Mouse (Mus musculus) thymus, adult 2 months (tissue): ENCODE measurements around the gene Gpr160. TPM values are rescaled to one million over a fixed set of nuclear protein-coding genes. Genes with fewer than 3 reads are reported as not detected.

Source experiments
- DNase-seq: peaks from one replicate; pipeline ENCODE4 v3.0.0; 2021
- H3K27ac ChIP-seq: fragments of 200-500 bp; 2 replicates; pipeline ENCODE4 v1.5.1; 2012; ENCODE audit warnings: low read length, control low read depth; ENCODE audit not compliant: control insufficient read depth, insufficient read depth
- H3K27me3 ChIP-seq: fragments of 200-500 bp; 2 replicates; pipeline ENCODE4 v1.6.1; 2012; ENCODE audit warnings: mild to moderate bottlenecking, low read length, moderate library complexity, mixed read lengths; ENCODE audit not compliant: control insufficient read depth, insufficient read depth
- H3K36me3 ChIP-seq: fragments of 200-500 bp; 2 replicates; pipeline ENCODE4 v1.6.1; 2012; ENCODE audit warnings: mild to moderate bottlenecking, low read length, moderate library complexity; ENCODE audit not compliant: control insufficient read depth, insufficient read depth
- H3K4me1 ChIP-seq: fragments of 200-500 bp; replicated peaks from 2 replicates; pipeline ENCODE4 v1.6.1; 2012; ENCODE audit warnings: low read length; ENCODE audit not compliant: control insufficient read depth, insufficient read depth
- H3K4me3 ChIP-seq: fragments of 200-500 bp; 2 replicates; pipeline ENCODE4 v1.5.1; 2012; ENCODE audit warnings: mild to moderate bottlenecking, low read length, control low read depth, moderate library complexity; ENCODE audit not compliant: control insufficient read depth, insufficient read depth
- CTCF ChIP-seq: fragments of 200-500 bp; IDR thresholded peaks from 2 replicates; pipeline ENCODE4 v1.5.1; 2012; ENCODE audit warnings: mild to moderate bottlenecking, control low read depth, low read length, moderate library complexity, borderline replicate concordance; ENCODE audit not compliant: control insufficient read depth, poor library complexity, insufficient read depth; ENCODE audit errors: extremely low read depth
- POLR2A ChIP-seq: fragments of 200-500 bp; IDR thresholded peaks from 2 replicates; pipeline ENCODE4 v1.6.1; 2012; ENCODE audit warnings: mild to moderate bottlenecking, low read length, control low read depth, moderate library complexity; ENCODE audit not compliant: control insufficient read depth, poor library complexity, insufficient read depth; ENCODE audit errors: extremely low read depth
- WGBS: fragments of 180-500 bp; shearing (Covaris S2); methylation state at CpG from one replicate; pipeline ENCODE4 v1.1.7; 2018; 5-methylcytosine and 5-hydroxymethylcytosine counted together
- polyA plus RNA-seq: library from polyadenylated mRNA; depleted of rRNA; stranded (reverse); fragments of >200 nt; gene quantifications from 2 replicates; pipeline ENCODE4 v1.2.3, GENCODE M21; 2012

Gpr160 gene
- polyA plus RNA-seq, 1 experiment, result 6.1 TPM

DNA sequence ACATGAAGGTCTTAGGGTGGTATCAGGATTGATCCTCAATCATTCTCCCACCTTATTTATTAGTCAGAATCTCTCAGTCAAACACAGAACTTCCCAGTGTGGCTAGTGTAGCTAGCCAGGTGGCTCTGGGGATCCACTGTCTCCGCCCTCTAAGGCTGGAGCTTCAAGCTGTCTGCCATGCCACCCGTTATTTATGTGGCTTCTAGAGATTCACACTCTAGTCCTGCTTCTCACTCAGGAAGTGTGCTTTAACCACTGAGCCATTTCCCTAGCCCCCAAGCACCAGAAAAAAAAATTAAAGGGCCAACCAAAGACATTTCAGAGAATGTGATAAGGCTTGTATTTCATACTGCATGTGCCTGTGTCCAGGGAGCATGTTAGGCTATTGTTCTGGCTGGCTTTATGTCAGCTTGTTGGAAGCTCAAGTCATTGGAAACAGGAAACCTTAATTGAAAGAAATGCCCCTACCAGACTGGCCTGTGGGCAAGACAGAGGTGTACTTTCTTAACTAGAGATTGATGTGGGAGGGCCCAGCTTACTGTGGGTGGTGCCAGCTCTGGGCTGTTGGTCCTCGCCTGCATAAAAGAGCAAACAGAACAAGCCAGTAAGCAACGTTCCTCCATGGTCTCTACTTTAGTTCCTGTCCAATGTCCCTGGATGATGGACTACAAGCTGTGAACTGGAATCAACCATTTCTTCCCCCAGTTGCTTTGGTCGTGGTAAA lies 8.1 kb downstream of the Gpr160 start:
- TF ChIP-seq POLR2A (no peak), CTCF (no peak)
- Histone ChIP-seq H3K4me1 (no peaks in the 10 kb centered on the region; the same call in 1 of the 2 replicates), H3K27ac (no peak overlapping the region), H3K4me3 (no peak overlapping the region), H3K36me3 (no peaks in the 10 kb centered on the region), H3K27me3 (no peaks in the 10 kb centered on the region)
- no peak for DNase-seq
- 11% methylated on average over 5 of the region's 5 CpGs for WGBS

DNA sequence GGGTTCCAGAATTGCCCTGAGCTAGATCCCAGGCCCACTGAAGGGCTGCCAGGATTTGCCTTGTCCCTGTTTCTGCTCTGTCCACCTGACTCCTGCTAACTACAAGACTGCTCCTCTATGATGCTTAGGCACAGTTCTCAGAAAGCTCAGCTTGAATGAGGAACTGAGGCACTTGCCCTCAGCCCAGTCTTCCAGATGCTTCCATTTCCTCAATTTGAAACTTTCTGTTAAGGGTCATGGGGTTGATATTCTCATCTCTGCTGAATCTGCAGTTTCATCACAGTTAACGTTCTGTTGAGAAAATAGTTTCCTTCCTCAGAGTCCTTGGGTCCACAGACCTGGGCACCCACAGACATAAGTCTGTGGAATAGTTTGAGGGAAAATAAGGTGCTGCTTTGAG lies 8.9 kb downstream of the Gpr160 start:
- WGBS, result 34% methylated on average over 1 of the region's 1 CpGs
- no peak overlapping the region for H3K27ac ChIP-seq
- H3K4me1 ChIP-seq, result no peaks in the 10 kb centered on the region; the same call in 1 of the 2 replicates
- no peak overlapping the region for H3K4me3 ChIP-seq
- TF ChIP-seq CTCF, result no peak
- no peak for TF ChIP-seq POLR2A
- DNase-seq, result no peak
- no peaks in the 10 kb centered on the region for H3K36me3 ChIP-seq
- no peaks in the 10 kb centered on the region for H3K27me3 ChIP-seq

GRCm38 (mm10) chr3:30868176-30868575 lies 12.4 kb downstream of the Gpr160 start:
- H3K27ac ChIP-seq, result no peak overlapping the region
- no peaks in the 10 kb centered on the region for H3K36me3 ChIP-seq
- no peak for DNase-seq
- H3K4me1 ChIP-seq, result no peaks in the 10 kb centered on the region; the same call in 1 of the 2 replicates
- H3K27me3 ChIP-seq, result no peaks in the 10 kb centered on the region
- 99% methylated on average over 5 of the region's 5 CpGs for WGBS
- TF ChIP-seq POLR2A (no peak), CTCF (no peak)
- H3K4me3 ChIP-seq, result no peak overlapping the region

DNA sequence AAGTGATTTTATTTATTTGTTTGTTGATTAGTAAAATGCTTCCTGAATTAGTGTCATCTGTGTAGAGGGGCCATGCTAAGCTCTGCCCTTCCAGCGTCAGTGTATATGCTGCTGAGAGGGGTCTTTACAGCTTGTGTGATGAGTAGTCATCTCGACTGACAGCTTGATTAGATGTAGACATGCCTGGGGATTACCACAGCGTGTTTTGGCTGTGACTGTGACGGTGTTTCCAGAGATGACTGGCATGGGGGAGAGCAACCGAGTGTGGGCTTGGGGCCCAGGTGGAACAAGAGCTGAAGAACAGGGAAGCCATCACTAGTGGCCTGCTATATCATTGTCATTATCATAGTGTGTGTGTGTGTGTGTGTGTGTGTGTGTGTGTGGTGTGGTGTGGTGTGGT lies 12.9 kb downstream of the Gpr160 start:
- DNase-seq, result no peak
- Histone ChIP-seq H3K36me3 (no peaks in the 10 kb centered on the region), H3K27me3 (no peaks in the 10 kb centered on the region), H3K4me1 (no peaks in the 10 kb centered on the region; the same call in 1 of the 2 replicates), H3K4me3 (no peak overlapping the region), H3K27ac (no peak overlapping the region)
- TF ChIP-seq POLR2A, result no peak
- TF ChIP-seq CTCF, result no peak
- WGBS, result 94% methylated on average over 5 of the region's 5 CpGs

GRCm38 (mm10) chr3:30869995-30870394 lies 14.2 kb downstream of the Gpr160 start:
- Histone ChIP-seq H3K36me3 (no peaks in the 10 kb centered on the region), H3K27ac (no peak overlapping the region), H3K4me3 (no peak overlapping the region), H3K4me1 (no peaks in the 10 kb centered on the region; the same call in 1 of the 2 replicates), H3K27me3 (no peaks in the 10 kb centered on the region)
- no peak for DNase-seq
- TF ChIP-seq POLR2A (no peak), CTCF (no peak)
- WGBS, result 100% methylated on average over 1 of the region's 1 CpGs

DNA sequence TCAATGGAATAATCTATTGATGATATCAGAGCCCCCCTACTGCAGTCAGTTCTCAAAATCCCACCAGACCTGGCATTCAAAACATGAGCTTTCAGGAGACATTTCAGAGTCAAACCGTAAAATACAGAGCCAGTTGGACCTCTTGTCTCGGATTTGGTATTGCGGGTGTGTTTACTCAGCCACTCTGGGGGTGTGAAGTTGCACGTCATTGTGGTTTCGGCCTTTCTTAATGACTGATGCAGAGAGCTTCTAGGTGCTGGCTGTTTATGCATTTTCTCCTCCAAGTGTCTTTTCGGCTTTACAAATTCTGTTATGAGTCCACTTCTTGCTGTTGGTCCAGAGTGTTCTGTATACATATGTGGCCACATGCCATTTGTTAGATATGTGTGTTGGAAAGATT lies 21.0 kb downstream of the Gpr160 start:
- Histone ChIP-seq H3K27me3 (no peaks in the 10 kb centered on the region), H3K36me3 (no peaks in the 10 kb centered on the region), H3K27ac (no peak overlapping the region), H3K4me1 (peaks cover 2% of the 10 kb centered on the region; the same call in 1 of the 2 replicates), H3K4me3 (no peak overlapping the region)
- no peak for DNase-seq
- 92% methylated on average over 6 of the region's 6 CpGs for WGBS
- no peak for TF ChIP-seq CTCF
- TF ChIP-seq POLR2A, result no peak
